In the genomic region with DNA sequence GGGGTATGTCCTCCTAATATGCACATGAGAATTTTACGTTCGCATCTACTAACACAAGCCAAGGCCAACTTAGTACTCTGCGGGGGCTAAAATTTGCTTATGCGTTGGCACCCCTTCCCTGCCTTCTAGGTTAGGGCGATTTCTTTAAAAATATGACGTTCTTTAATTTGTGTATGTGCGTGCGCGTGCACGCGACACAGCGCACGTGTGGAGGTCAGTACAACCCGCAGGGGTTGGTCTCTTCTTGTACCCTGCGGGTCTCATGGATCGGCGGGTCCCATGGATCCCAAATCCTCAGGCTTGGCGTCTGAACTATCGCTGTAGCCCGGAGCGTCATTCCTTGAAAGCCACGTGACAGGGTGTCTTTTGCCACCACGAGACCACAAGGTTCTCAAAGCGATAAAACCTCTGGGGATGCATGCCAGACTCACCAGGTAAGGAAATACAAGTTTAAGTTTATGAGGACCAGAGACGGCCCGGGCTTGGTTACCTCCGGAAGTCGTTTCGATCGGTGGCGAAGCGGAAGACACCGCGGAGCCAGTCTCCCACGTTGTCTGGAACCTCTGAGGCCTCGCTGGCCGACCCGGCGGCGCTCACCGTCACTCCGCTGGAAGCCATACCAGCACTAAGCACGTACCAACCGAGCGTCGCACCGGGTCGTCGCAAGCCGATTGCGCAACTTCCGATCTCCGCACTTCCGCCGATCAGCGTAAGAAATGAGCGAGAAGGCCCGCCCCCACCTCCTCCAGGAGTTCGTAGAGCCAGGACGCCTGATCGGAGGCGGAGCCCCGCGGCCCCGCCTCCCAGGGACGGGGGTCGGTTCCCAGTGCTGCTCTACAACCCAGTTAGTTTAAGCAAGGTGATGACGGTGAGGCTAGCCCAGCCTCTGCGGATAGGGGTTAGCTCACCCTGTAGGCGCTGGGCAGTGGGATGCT, we compare ENCODE assay signal across 8 mouse cellular contexts. TPM values are rescaled to one million over a fixed set of nuclear protein-coding genes. Genes with fewer than 3 reads are reported as not detected.
DNase-seq lines count a peak whose midpoint lies in the region; ATAC-seq and TF ChIP-seq lines count a peak whose summit lies in the region.

No protein-coding gene starts in this region.

- H3K27ac ChIP-seq in ES-Bruce4 (ENCODE audit: insufficient read depth, low read length), result no peak overlapping the region
- H3K27ac ChIP-seq in forebrain, embryonic 13.5 days, result peak overlapping the region; percentile 72
- peak overlapping the region; percentile 84 for H3K27ac ChIP-seq in liver, postnatal 0 days (ENCODE audit: low read depth)
- peak overlapping the region; percentile 87 for H3K27ac ChIP-seq in neural tube, embryonic 14.5 days (ENCODE audit: low read depth, low read length)

- TF ChIP-seq EP300 in ES-Bruce4 (IDR thresholded peaks at IDR 0.05; ENCODE audit: insufficient read depth, low read depth, low read length), result no peak
- TF ChIP-seq EP300 in liver, postnatal 0 days (IDR thresholded peaks at IDR 0.05; ENCODE audit: low read depth), result peak; percentile 54; the same call in 1 of the 2 replicates

- intact Hi-C loops in heart, postnatal 10 days (cut with DNase I), result loop anchor here (5.0 kb wide), 1 partner anchor 175 kb away; no protein-coding TSS in a partner anchor

- peak; percentile 72 for TF ChIP-seq POLR2A in ES-Bruce4 (IDR thresholded peaks at IDR 0.05; ENCODE audit: insufficient read depth, low read length)

- peak overlapping the region; percentile 94 for H3K4me2 ChIP-seq in forebrain, embryonic 13.5 days
- H3K4me2 ChIP-seq in liver, postnatal 0 days (ENCODE audit: low read depth, low read length), result peak overlapping the region; percentile 100
- H3K4me2 ChIP-seq in neural tube, embryonic 14.5 days (ENCODE audit: low read depth, low read length), result peak overlapping the region; percentile 90

- no peaks in the 10 kb centered on the region; the same call in 1 of the 2 replicates for H3K36me3 ChIP-seq in ES-Bruce4 (ENCODE audit: control insufficient read depth, insufficient read depth, low read length, poor library complexity, severe bottlenecking)
- H3K36me3 ChIP-seq in forebrain, embryonic 13.5 days (ENCODE audit: poor library complexity, severe bottlenecking), result peaks cover 34% of the 10 kb centered on the region
- peaks cover 24% of the 10 kb centered on the region for H3K36me3 ChIP-seq in liver, postnatal 0 days (replicated peaks; ENCODE audit: insufficient read depth, low read length)
- peaks cover 3% of the 10 kb centered on the region; the same call in 1 of the 2 replicates for H3K36me3 ChIP-seq in neural tube, embryonic 14.5 days (ENCODE audit: control insufficient read depth, insufficient read depth, low read length)

- peak; percentile 66 for ATAC-seq in cerebellum, adult (ENCODE audit: insufficient number of reproducible peaks, low FRiP score, low TSS enrichment)
- ATAC-seq in forebrain, embryonic 13.5 days, result peak; percentile 92
- ATAC-seq in liver, postnatal 0 days, result peak; percentile 95
- peak; percentile 91 for ATAC-seq in neural tube, embryonic 14.5 days (ENCODE audit: low read depth)

- peak overlapping the region; percentile 87 for H3K9ac ChIP-seq in ES-Bruce4 (ENCODE audit: low read depth, poor library complexity, severe bottlenecking)
- peak overlapping the region; percentile 84 for H3K9ac ChIP-seq in forebrain, embryonic 13.5 days
- peak overlapping the region; percentile 79 for H3K9ac ChIP-seq in liver, postnatal 0 days (replicated peaks)
- H3K9ac ChIP-seq in neural tube, embryonic 14.5 days (replicated peaks; ENCODE audit: low read depth, low read length), result peak overlapping the region; percentile 78

- DNase-seq in heart, postnatal 10 days, result peak; percentile 95 to 97
- peak; percentile 82 for DNase-seq in large intestine, adult 2 months (ENCODE audit: low read depth, low spot score)
- peak; percentile 95 for DNase-seq in liver, postnatal 0 days
- peak; percentile 96 for DNase-seq in testis, postnatal 10 days (ENCODE audit: low spot score)

- TF ChIP-seq CTCF in ES-Bruce4 (IDR thresholded peaks at IDR 0.05; ENCODE audit: low read depth, low read length), result no peak
- TF ChIP-seq CTCF in liver, postnatal 0 days (IDR thresholded peaks at IDR 0.05; ENCODE audit: low read depth), result no peak

- 1% methylated on average over 70 of the region's 70 CpGs for WGBS in forebrain, embryonic 13.5 days
- under 1% methylated on average over 70 of the region's 70 CpGs for WGBS in large intestine, adult 2 months
- WGBS in liver, postnatal 0 days (ENCODE audit: insufficient replicate concordance), result under 1% methylated on average over 70 of the region's 70 CpGs
- 1% methylated on average over 70 of the region's 70 CpGs for WGBS in neural tube, embryonic 14.5 days

- H3K4me1 ChIP-seq in ES-Bruce4 (ENCODE audit: control insufficient read depth, insufficient read depth, low read length), result peaks cover 1% of the 10 kb centered on the region
- H3K4me1 ChIP-seq in forebrain, embryonic 13.5 days, result peaks cover 27% of the 10 kb centered on the region
- H3K4me1 ChIP-seq in liver, postnatal 0 days (ENCODE audit: insufficient read depth), result peaks cover 13% of the 10 kb centered on the region
- peaks cover 8% of the 10 kb centered on the region for H3K4me1 ChIP-seq in neural tube, embryonic 14.5 days (ENCODE audit: control insufficient read depth, insufficient read depth, low read length)

- no peaks in the 10 kb centered on the region for H3K9me3 ChIP-seq in ES-Bruce4 (replicated peaks; ENCODE audit: control insufficient read depth, insufficient read depth, low read length, poor library complexity, severe bottlenecking)
- H3K9me3 ChIP-seq in forebrain, embryonic 13.5 days (replicated peaks), result no peaks in the 10 kb centered on the region
- H3K9me3 ChIP-seq in liver, postnatal 0 days (ENCODE audit: low read length), result no peaks in the 10 kb centered on the region
- no peaks in the 10 kb centered on the region for H3K9me3 ChIP-seq in neural tube, embryonic 14.5 days (ENCODE audit: control insufficient read depth, low read length)

- no peaks in the 10 kb centered on the region for H3K27me3 ChIP-seq in ES-Bruce4 (ENCODE audit: control insufficient read depth, insufficient read depth, low read length, poor library complexity, severe bottlenecking)
- no peaks in the 10 kb centered on the region for H3K27me3 ChIP-seq in forebrain, embryonic 13.5 days
- H3K27me3 ChIP-seq in liver, postnatal 0 days (ENCODE audit: insufficient read depth, low read length), result 0 out of 2 replicates have a peak, but pooled peaks cover 2% of the 10 kb centered on the region
- no peaks in the 10 kb centered on the region for H3K27me3 ChIP-seq in neural tube, embryonic 14.5 days (ENCODE audit: control insufficient read depth, insufficient read depth, low read length)

- H3K4me3 ChIP-seq in ES-Bruce4 (ENCODE audit: low read depth, low read length), result peak overlapping the region; percentile 93
- H3K4me3 ChIP-seq in forebrain, embryonic 13.5 days, result peak overlapping the region; percentile 82
- peak overlapping the region; percentile 82 for H3K4me3 ChIP-seq in liver, postnatal 0 days (ENCODE audit: low read depth, low read length)
- H3K4me3 ChIP-seq in neural tube, embryonic 14.5 days (ENCODE audit: low read depth, low read length), result peak overlapping the region; percentile 70

RNA-seq across cellular contexts. Expression of a gene that starts 0.5 kb away (rescaled TPM):
- polyA plus RNA-seq in ES-Bruce4 (2011; ENCODE audit: insufficient read depth, insufficient read length, low read depth, missing spikeins), result 221 and 231 TPM in 2 replicates
- 295 and 350 TPM in 2 replicates for polyA plus RNA-seq in forebrain, embryonic 13.5 days (2015; fragmentation: Nextera tagmentation; extraction: Ambion mirVana)
- total RNA-seq in heart, postnatal 10 days (2021), result 100 to 1,000 TPM; 150 to 154 TPM
- polyA plus RNA-seq in large intestine, adult 2 months (2012; rRNA removed), result 105 and 126 TPM in 2 replicates
- polyA plus RNA-seq in liver, postnatal 0 days (2015; fragmentation: Nextera tagmentation; extraction: Ambion mirVana), result 268 and 275 TPM in 2 replicates
- 296 and 305 TPM in 2 replicates for polyA plus RNA-seq in neural tube, embryonic 14.5 days (2014; fragmentation: Nextera tagmentation; extraction: Ambion mirVana)

RNA-seq across cellular contexts. Expression of a gene that starts 1.2 kb away (rescaled TPM):
- 14.0 and 14.5 TPM in 2 replicates for polyA plus RNA-seq in ES-Bruce4 (2011; ENCODE audit: insufficient read depth, insufficient read length, low read depth, missing spikeins)
- 11.6 and 11.8 TPM in 2 replicates for polyA plus RNA-seq in forebrain, embryonic 13.5 days (2015; fragmentation: Nextera tagmentation; extraction: Ambion mirVana)
- 1 to 10 TPM; 4.0 to 5.1 TPM for total RNA-seq in heart, postnatal 10 days (2021)
- polyA plus RNA-seq in large intestine, adult 2 months (2012; rRNA removed), result 4.4 and 7.3 TPM in 2 replicates
- polyA plus RNA-seq in liver, postnatal 0 days (2015; fragmentation: Nextera tagmentation; extraction: Ambion mirVana), result 0.96 and 2.1 TPM in 2 replicates
- 33.3 and 41.9 TPM in 2 replicates for polyA plus RNA-seq in neural tube, embryonic 14.5 days (2014; fragmentation: Nextera tagmentation; extraction: Ambion mirVana)

RNA-seq across cellular contexts. Expression of a gene that starts 6.6 kb away (rescaled TPM):
- polyA plus RNA-seq in ES-Bruce4 (2011; ENCODE audit: insufficient read depth, insufficient read length, low read depth, missing spikeins), result 0.24 and 1.0 TPM in 2 replicates
- polyA plus RNA-seq in forebrain, embryonic 13.5 days (2015; fragmentation: Nextera tagmentation; extraction: Ambion mirVana), result 0.21 and 0.54 TPM in 2 replicates
- total RNA-seq in heart, postnatal 10 days (2021), result 1 to 10 TPM in 1 of 2 experiments, under 1 TPM in 1; 0.15 to 1.2 TPM
- 0.70 and 0.87 TPM in 2 replicates for polyA plus RNA-seq in large intestine, adult 2 months (2012; rRNA removed)
- 0.13 TPM in 1 of 2 replicates, not detected in the other for polyA plus RNA-seq in liver, postnatal 0 days (2015; fragmentation: Nextera tagmentation; extraction: Ambion mirVana)
- 2.0 and 7.7 TPM in 2 replicates for polyA plus RNA-seq in neural tube, embryonic 14.5 days (2014; fragmentation: Nextera tagmentation; extraction: Ambion mirVana)

RNA-seq across cellular contexts. Expression of a gene that starts 6.9 kb away (rescaled TPM):
- polyA plus RNA-seq in ES-Bruce4 (2011; ENCODE audit: insufficient read depth, insufficient read length, low read depth, missing spikeins), result 2.0 and 2.2 TPM in 2 replicates
- polyA plus RNA-seq in forebrain, embryonic 13.5 days (2015; fragmentation: Nextera tagmentation; extraction: Ambion mirVana), result not detected in 2 replicates
- 1 to 10 TPM; 2.8 to 3.5 TPM for total RNA-seq in heart, postnatal 10 days (2021)
- polyA plus RNA-seq in large intestine, adult 2 months (2012; rRNA removed), result 0.56 and 0.86 TPM in 2 replicates
- 0.25 TPM in 1 of 2 replicates, not detected in the other for polyA plus RNA-seq in liver, postnatal 0 days (2015; fragmentation: Nextera tagmentation; extraction: Ambion mirVana)
- 0.68 and 4.4 TPM in 2 replicates for polyA plus RNA-seq in neural tube, embryonic 14.5 days (2014; fragmentation: Nextera tagmentation; extraction: Ambion mirVana)

RNA-seq across cellular contexts. Expression of a gene that starts 39.0 kb away (rescaled TPM):
- 4.9 and 5.0 TPM in 2 replicates for polyA plus RNA-seq in ES-Bruce4 (2011; ENCODE audit: insufficient read depth, insufficient read length, low read depth, missing spikeins)
- polyA plus RNA-seq in forebrain, embryonic 13.5 days (2015; fragmentation: Nextera tagmentation; extraction: Ambion mirVana), result not detected in 2 replicates
- total RNA-seq in heart, postnatal 10 days (2021), result not detected
- polyA plus RNA-seq in large intestine, adult 2 months (2012; rRNA removed), result 3.9 and 21.9 TPM in 2 replicates
- polyA plus RNA-seq in liver, postnatal 0 days (2015; fragmentation: Nextera tagmentation; extraction: Ambion mirVana), result 0.07 and 0.15 TPM in 2 replicates
- polyA plus RNA-seq in neural tube, embryonic 14.5 days (2014; fragmentation: Nextera tagmentation; extraction: Ambion mirVana), result not detected in 2 replicates
